Mouse (Mus musculus) kidney, postnatal 25 days (tissue): ENCODE measurements around the gene Cep68.

Source experiments
- DNase-seq, 2 experiments: peaks; one replicate each; pipeline ENCODE4 v3.0.0; 2021; ENCODE audit warnings: mixed read lengths in 2 of 2

Cep68 gene

DNA sequence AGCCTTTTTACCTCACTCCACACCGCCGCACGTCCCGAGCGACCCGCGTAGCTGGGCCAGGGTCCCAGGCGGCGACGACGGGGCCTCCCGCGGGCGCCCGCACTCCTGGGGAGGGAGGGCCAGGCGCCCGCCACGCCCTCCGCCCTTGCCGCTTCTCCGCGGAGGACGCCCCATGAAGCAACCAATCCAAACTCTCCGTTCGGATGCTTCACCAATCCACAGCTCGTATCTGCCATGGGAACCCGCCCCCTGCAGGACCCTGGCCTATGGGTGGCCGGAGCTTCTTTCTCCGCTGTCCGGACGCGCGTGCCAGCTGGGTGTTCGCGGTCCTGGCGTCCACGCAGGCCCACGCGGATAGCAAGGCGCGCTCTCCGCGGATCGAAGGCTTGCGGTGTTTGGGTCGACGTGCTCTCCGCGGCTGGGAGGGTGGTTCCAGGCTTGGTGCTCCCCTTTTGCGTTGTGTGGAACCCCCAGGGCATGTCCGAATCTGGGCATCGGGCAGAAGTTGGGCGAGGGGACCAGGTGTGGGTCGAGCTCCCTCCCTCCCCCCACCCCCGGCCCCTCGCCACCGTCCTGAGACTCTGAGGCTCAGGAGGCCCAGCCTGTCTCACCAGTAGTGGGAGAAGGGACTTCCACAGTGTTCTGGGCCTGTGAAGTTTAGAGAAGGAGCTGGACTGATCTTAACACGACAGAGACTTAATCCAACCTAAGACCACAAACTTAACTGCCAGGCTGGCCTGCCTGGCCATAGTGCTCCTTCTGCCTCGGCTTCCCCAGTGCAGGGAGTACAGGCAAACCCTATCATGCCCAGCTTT is at the start of gene Cep68:
Gene Cep68 (minus strand): TSS at position 134 of the 815 bp plus-strand sequence.
- peak; percentile 96 to 98 for DNase-seq

DNA sequence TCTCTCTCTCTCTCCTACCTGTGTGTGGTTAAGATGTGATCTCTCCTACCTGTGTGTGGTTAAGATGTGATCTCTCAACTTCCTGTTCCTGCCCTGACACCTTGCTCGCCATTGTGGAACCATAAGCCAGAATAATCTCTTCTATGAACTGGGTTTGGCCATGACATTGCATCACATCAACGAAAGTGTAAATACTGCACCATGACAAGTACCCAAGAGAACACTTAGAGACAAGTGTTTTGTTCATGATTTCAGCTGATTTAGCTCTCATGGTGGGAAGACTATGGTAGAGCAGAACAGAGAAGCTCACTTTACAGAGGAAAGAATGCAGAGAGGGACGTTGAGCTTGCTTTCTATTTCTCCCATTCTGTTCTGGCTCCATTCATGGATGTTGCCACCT is 35.2 kb upstream of the Cep68 start:
- DNase-seq: no peak

DNA sequence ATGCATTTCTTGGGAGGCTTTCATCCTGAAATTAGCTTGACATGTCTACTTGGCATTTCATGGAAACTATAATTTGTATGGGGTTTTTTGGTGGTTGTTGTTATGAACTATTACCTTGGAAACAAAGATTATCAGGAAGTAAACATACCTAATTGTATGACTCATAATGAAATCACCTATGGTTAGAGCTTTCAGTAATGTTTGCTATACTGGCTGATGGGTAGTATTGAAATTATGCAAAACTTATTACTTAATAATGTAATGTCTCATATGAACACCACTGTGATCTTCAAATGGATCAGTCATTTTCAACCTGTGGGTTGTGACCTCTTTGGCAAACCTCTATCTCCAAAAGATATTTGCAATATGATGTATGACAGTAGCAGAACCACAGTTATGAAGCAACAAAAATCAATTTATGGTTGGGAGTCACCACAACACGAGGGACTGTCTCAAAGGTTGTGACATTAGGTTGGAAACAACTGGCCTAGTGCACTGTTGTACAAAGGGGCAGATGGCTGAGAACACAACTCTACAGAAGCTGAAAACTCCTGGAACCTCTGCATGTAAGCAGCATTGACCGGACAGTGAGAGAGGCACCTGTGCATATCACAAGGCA is 33.5 kb upstream of the Cep68 start:
- DNase-seq: no peak

DNA sequence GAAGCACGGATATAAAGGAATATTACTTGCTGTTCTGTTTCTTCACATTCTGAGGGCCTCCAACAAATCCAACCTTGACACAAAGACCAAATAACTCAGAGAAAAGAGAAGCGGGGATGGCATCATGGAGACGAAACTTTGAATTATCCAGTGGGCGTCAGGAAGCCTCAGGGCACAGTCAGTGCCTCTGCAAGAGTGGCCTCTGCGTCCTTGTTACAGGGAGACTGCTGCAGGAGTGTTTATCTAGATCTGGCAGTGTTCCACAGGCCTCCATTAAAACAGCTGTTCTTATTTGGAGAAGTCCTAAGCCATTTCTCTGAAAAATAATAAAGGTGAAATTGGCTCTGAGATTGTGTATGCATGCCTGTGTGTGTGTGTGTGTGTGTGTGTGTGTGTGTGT is 31.8 kb upstream of the Cep68 start:
- DNase-seq: peak in 1 of 2 experiments; percentile 23

DNA sequence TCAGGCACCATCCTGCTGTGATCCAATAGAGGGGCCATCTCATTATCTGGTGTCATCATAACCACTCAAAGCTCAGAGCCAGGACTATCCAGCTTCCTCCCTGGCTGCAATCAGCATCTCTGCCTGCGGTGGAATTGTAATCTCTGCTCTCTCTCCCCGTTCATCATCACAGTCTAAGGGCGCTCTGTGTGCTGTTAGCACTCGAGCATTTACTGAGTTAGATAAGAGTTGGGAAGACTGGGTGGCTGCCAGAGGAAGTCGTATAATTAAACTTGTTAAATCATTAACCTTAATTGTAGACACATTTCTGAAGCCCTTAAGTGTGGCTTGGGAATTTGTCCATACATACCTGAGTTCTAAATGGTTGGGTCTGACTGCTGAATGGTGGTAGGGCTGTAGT is 29.5 kb upstream of the Cep68 start:
- peak; percentile 38 to 50 for DNase-seq

DNA sequence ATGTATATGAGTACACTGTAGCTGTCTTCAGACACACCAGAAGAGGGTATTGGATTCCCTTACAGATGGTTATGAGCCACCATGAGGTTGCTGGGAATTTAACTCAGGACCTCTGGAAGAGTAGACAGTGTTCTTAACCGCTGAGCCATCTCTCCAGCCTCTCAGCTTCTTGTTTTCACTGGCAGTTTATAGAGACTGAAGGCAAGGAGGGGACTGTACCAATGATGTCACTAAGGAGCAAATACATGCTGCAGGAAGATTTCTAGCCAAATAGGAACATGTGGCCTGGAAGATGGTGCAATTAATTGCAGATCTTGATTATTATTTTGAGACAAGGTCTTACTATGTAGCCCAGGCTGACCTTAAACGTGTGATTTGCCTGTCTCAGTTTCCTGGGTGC is 27.9 kb upstream of the Cep68 start:
- no peak for DNase-seq

DNA sequence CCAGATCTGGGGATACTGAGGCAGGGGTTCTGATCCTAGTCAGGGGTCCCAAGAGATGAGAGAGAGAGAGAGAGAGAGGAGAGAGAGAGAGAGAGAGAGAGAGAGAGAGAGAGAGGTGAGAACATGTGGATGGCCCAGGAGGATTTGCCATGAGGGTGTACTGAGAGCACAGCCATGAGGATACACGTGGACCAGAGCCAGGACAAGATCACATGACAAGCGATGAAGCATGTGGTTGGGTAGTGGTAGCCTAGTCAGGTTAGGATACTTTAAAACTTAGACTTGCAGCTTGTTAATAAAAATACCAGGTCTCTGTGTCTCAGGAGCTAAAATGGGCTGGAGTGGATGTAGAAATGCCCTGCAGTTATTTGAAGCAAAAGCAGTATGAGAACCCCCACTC is 26.7 kb upstream of the Cep68 start:
- peak in 1 of 2 experiments; percentile 13 for DNase-seq

DNA sequence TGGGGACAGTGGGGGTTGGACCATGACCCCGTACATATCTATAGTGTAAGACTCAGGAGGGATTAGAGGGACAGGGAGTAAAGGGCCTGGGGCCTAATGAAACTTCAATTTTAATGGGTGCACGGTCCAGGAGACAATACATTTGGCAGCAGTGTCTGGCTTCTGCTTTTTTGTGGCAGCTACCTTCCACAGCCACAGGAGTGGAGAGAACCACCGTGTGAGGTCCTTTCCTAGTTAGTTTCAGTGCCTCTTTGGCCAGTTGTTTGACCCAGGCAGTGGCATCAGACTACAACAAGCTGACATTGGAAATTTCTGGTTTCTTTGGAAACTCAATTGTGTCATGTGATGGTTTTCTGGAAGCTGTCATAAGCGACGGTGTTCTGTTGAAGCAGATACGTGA is 20.7 kb upstream of the Cep68 start:
- no peak for DNase-seq

DNA sequence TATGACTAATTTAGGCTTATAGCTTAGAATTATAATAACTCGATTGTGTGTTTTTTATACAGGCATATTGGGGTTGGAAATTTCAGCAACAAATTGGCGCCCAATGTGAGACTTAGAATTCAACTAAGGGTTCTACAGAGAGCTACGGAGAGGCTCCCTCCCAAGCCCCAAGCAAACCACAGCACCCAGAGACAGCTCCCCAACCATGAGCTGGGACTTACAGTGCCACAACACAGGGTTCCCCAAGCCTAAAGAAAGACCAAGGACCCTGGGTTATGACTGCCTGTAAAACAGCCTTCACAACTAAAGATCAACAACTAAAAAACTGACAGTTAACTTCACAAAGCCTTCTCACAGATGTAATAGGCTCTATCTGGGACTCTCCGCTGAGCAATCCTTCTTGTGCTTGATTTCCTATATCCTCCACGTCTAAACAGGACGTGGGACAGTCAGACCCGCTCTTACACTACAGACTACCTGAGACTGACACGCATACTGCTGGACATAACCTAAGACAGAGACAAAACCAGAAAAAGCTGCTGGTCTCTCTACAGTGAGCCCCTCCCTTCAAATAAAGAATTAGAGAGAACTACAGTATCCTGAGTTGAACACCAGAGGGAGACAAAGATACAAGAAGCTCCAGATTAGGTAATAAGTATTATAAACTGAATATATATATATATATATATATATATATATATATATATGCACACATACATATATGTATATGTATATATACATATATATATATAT is 13.6 kb upstream of the Cep68 start:
- no peak for DNase-seq

DNA sequence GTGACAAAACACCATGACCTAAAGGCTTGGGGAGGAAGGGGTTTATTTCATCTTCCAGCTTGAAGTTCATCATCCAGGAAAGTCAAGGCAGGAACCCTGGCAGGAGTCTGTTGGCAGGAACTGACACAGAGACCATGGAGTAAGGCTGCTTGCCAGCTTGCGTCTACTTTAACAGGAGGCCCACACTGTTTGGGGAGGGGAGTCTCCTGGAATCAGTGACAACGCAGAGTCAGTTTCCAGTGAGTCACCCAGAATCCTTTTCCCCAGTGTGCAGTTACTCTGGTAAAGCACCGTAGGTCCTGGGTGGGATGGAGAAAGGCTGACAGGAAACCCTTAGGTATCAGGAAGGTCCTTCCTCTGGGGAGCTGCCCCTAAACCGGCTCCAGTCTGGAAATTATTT is 5.6 kb upstream of the Cep68 start:
- DNase-seq: no peak

DNA sequence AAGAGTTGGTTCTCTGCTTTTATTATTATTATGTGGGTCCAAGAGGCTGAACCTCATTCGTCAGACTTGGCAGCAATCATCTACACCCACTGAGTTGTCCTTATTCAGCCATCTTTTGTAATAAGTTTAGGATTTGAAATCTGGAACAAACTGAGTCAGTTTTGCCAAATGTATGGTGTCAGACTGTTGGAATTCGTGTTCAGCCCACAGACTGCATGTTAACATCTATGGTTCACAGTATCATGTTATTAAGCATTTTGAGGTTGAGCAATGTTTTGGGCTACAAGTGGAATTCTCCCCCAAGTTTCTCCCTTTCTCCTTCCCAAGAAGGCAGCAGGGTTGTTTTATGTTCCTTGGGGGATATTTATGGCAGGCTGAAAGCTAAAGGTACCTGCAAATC is 3.9 kb upstream of the Cep68 start:
- no peak for DNase-seq

DNA sequence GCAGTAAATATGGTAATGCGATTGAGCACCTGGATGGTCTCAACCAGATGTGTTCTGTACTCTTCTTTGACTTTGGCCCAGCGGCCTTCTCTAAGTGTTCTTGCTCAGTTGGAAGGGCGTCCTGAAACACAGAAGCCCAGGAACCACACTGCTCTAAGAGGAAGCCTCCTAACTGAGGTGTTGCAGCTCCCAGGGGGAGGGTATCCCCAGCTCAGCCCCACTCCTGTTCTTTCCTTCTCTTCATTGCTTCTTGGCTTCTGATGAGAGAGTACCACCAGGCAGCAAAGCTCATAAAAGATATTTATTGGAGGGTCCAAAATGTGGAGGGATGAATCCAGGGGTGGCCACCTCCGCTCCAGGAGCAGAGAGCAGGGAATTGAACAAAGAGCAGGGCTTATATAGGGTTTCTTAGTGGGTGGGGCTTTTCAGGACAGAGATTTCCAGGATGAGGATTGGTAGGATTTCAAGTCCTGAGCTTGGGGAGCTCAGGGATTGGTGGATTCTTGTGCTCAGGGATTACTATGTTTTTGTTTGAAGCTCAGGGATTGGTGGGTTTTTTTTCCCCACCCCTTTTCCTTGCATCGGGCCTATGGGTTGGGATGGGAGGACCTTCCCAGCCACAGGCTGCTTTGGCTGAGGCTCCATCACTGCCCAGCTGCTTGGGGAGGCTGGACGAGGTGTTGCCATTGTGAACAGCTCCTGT is 1.4 kb upstream of the Cep68 start:
- no peak for DNase-seq

DNA sequence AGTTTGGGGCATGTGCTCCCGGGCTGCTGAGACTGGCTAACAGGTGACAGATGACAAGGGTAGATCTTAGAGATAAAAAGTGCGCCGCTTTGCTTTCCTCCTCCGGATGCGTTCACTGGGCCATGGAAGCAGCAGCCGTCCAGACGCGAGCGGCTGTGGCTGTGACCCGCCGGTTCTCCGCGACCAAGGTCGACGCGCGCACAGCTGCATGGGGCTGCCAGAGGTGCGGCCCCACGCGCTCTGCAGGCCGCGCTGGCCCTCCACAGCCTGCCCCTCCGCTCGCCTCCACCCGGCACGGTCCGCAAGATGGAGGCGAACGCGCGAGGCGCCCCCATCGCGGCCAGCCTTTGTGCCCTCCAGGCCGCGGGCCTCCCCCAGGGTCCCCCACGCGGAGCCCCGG is 389 bp downstream of the Cep68 start:
- DNase-seq: peak; percentile 54 to 76

DNA sequence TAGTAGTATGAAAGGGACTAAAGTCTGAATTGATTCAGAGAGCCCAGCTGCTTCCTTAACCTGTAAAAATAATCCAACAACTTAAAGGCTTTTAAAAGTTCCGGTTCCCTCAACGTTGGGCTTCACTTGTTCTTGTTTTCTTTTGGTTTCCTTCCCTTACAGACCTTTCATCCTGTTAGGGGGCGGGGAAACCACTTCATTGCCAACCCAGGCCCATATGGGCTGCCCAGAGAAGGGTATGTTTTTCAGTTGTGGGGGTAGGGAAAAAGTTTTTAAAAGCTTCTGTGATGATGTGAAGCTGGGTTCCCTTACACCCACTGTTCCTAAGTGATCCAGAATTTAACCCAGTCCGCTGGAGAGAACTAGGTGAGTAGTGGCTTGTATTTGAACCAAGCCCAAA is 952 bp downstream of the Cep68 start:
- no peak for DNase-seq

DNA sequence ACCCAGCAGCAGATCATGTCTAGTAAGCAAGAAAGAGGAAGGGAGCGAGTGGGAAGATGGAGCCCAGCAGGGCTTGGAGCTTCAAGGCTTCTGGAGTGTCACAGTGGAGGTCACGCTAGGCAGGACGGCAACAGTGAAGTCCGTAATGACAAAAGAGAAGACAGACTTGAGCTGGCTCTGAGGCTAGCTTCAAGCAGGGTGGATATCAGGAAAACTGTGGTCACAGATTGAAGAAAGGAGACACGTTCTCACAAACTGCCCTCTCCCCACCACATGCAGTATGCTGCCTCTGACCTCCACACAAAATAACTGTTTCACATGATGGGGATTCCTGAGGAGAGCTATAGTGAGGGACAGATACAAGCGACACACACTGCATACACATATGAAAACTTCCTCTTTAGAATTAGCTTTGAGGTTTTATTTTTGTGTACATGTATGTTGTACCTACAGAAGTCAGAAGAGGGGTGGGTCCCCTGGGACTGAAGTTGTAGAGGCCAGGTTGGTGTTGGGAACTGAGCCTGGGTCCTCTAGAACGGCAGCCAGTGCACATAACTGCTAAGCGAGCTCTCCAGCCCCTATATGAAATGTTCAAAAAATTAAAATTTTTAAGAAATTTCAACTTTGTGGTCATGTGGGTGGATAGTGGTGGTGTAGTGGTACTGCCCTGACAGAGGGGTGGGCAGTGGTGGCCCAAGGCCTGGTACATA is 1.9 kb downstream of the Cep68 start:
- DNase-seq: no peak

DNA sequence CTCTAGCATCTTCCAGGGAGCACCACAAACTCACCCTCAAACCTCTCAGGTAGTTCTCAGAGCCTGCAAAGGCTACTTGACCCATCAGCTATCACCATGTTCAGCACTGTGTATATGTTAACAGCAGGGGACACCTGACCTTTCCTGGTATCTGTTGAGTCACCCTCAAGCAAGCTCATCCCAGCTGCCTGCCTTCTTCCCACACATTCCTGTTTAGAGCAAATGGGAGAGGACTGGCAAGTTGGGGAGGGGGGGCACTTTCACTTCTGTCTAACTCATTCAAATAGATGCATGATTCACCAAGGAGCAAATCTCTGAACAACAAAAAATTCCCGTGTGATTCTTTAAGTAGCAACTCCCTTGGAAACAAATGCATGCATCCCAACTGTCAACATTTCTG is 2.6 kb downstream of the Cep68 start:
- DNase-seq: no peak

DNA sequence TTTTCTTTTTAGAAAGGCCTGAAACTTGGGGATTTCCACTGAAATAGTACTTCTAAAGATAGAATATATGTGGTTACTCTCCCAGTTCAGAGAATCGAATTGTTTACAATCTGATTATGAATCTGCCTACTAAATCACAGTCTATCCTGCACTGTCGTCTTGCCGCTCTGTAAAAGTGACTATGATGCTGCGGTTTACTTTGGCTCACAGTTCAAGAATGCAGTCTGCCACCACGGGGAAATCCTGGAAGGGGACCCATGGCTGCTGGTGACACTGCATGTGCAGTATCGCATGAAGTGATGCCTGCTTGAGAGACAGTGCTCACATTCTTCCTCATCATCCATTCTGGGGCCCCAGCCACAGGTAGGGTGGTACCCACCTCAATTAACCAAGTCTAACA is 3.9 kb downstream of the Cep68 start:
- DNase-seq: no peak

DNA sequence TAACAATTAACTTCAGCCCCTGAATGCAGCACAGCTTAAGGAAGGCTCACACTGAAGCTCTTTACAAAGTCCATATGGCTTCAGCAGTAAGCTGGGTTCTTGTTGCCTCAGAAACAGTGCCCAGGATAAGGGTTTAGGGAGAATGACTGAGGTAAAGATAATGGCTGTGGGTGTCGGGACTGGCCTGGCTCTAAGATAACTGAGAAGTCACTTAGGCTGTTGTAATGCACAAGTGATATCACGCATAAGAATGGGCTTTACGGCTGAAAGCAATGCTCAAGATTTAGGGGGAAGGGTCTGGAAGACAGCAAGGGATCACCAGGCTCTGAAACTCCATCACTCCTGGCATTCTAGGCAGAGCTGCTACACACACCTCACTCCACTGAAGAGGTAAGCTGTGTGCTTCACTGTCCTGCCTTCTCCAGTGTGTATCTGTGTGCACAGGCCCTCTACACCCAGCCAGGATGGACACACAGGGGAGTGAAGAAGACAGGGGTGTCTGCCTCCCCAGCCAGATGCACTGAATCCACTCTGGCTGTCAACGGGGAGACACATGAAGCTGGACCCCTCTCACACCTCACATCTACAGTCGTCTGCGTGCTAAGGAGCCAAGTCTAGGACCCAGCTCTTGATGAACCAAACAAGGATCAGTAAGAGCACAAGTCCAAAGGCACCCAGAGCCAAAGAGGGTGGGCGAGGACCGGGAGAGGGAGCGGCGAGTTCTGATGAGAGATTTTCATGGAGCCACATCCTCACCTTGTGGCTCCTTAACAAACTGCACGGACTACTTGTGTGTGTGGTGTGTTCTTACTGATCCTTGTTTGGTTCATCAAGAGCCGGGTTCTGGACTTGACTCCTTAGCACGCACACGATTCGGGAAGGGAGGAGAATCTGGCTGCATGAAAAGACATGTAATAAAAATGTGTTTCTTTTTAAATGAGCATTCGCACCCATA is 4.6 kb downstream of the Cep68 start:
- DNase-seq: peak in 1 of 2 experiments; percentile 50

DNA sequence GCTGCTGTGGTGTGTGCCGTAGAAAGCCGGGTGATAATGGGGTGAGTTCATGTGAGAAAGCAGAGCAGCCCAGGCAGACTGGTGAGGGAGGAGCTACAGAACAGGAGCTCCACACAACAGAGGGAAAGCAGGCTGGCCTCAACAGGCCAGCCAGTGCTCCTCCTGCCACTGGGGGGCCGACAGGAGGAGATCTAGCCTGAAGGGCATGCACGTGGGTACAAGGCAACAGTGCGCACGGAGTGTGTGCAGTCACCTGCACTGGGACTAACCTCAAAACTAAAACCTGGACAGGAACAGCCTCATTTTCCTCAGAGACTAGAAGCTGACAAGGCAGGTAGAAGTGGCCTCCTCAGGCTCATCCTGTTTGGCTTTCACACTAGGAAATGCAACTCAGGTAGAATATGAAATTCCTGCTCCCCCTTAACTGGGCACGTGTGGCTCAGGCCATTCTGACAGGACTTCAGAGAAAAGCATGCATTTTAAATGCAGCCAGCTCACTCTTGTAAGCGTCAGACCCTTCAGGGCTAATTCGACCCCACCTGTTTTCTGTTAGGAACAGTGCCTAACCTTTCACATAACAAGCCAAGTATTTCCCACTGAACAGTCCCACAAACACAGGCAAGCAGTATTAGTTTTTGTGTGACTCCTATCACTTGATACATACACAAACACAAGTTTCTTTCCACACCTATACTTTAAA is 5.9 kb downstream of the Cep68 start:
- peak; percentile 45 to 82 for DNase-seq

DNA sequence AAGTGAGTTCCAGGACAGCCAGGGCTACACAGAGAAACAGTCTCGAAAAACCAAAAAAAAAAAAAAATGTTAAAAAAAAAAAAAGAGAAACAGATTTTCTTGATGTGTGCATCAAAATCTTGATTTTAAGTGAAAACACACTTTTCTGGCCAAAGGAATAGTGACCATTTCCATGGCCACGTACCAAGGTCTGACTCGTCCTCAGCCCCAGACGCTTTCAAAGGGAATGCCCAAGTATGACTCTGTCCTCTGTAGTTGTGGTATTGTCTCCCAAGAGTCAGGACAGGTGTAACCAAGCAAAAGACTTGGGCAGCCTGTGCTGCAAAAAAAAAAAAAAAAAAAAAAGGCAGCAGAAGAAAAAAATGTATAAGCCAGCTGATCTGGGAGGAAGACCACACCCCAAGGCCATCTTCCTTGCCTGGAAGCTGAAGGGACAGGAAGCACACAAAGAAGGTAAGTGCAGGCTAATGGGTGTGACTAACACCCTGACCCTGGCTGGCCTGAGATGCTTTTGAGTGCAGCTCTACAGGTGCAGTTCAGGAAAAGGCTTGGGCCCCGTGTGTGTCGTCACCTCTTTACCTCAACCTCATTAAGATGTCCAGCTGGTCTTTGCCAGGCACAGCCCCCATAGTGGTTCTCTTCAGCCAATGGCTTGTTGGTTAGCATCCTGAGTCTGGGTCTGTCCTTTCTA is 6.7 kb downstream of the Cep68 start:
- DNase-seq: no peak
